Mouse (Mus musculus): ENCODE data around the gene Crtac1. TPM values are rescaled to one million over a fixed set of nuclear protein-coding genes. Genes with fewer than 3 reads are reported as not detected.

Crtac1 gene
- polyA plus RNA-seq, 1 experiment from 2014 or later = 8.1 TPM

DNA sequence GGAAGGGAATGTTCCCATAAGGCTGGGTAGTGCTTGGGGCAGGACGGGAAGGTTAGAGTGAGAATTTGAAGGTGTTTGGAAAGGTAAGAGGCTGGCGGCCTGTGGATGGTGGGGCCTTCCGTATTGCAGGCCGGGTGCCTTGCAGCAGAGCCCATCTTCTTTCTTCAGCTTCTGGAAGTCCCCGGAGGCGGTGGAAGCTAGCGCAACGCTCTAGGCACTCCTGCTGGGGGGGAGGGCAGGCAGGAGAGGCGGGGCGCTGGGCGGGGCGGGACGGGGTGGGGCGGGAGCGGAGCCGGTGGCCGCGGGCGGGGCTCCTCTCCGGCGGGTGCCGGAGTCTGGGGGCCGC lies 176.2 kb downstream of the Crtac1 start:
- WGBS = under 1% methylated on average over 20 of the region's 23 CpGs

DNA sequence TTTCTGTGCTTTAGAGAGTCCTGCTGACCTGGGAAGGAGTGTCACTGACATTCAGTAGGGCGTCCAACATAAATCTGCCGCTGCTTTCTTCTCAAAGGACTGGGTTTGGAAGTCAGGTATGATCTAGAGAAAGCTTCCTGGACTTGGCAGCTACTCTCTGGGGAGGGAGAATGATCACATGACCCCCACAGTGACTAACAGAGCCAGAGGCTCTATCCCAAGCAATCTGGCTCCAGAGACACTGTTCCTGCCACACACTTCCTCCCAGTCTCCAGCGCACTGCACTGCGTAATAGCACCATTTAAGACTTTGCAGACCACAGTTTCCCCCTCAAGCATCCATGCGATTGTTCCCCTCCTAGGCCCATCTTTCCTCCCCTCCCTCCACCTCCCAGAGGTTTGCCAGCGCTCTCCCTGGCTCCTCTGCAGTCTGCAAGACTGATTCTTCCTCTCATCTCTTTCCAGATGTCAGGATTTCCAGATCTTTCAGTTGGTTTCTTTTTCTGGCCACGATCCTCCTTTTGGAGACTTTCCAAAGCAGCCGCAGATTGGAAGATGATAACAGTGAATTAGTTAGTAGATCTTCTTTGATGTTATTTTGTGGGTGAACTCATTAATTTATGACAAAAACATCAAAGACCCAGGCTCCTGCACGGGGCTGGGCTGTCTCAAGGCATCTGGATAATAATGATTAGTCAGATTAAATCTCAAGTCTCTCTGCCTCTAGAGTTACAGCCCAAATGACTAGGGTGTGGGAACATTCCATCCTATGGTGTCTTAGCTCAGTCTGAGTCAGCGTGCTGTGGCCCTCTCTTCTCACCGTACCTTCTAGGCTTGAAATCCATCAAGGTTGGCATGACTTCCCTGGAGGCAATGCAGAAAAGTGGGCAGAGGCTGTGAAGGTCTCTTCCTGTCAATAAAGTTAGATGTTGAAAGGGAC lies 181.3 kb downstream of the Crtac1 start:
- Histone ChIP-seq H3K9me3 (no peaks in the 10 kb centered on the region), H3K4me2 (replicated peaks) (no peak overlapping the region), H3K4me3 (no peak overlapping the region), H3K27ac (replicated peaks) (no peak overlapping the region), H3K4me1 (peaks cover 5% of the 10 kb centered on the region), H3K9ac (replicated peaks) (no peak overlapping the region), H3K27me3 (peaks cover 22% of the 10 kb centered on the region), H3K36me3 (no peaks in the 10 kb centered on the region)
- WGBS = 76% methylated on average over 11 of the region's 11 CpGs
- no peak for ATAC-seq (ENCODE audit: low FRiP score, low read depth)

More for the DNA sequence above, 176.2 kb downstream of the Crtac1 start:
- peak overlapping the region; percentile 56 for H3K4me3 ChIP-seq
- peak overlapping the region; percentile 49; the same call in 1 of the 2 replicates for H3K27ac ChIP-seq (replicated peaks)
- peaks cover 22% of the 10 kb centered on the region for H3K4me1 ChIP-seq
- H3K9me3 ChIP-seq = no peaks in the 10 kb centered on the region
- peaks cover 34% of the 10 kb centered on the region for H3K27me3 ChIP-seq
- H3K36me3 ChIP-seq = no peaks in the 10 kb centered on the region
- H3K4me2 ChIP-seq (replicated peaks) = peak overlapping the region; percentile 83
- ATAC-seq (ENCODE audit: low FRiP score, low read depth) = peak; percentile 74
- peak overlapping the region; percentile 62 for H3K9ac ChIP-seq (replicated peaks)

DNA sequence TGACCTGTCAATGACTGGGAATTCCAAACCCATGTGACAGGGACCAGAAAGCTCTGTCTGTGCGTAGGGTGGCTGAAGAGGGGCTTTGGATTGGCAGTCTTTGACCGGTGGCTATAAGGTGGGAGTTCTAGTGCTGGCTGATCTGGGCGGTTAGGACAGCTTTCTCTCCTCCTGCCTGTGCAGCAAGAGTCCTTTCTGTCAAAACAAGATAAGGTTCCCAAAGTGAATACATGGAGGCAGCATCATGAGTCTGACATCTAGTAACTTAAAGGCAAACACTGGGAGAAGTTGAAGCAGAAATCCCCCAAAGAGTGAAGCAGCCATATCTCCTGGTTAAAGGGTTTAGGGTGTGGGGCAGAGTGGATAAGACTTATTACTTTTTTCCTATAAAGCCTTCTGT lies 184.1 kb downstream of the Crtac1 start, which contains the start of gene Golga7b:
Gene Golga7b (plus strand): TSS at position 56 of the 400 bp plus-strand sequence.
- 86% methylated on average over 3 of the region's 3 CpGs for WGBS
- Histone ChIP-seq H3K9me3 (no peaks in the 10 kb centered on the region), H3K27ac (replicated peaks) (no peak within 1 kb of the TSS), H3K4me3 (no peak within 1 kb of the TSS), H3K27me3 (0 out of 2 replicates have a peak, but pooled peaks cover 4% of the 10 kb centered on the region), H3K9ac (replicated peaks) (no peak within 1 kb of the TSS), H3K36me3 (no peaks in the 10 kb centered on the region), H3K4me1 (no peaks in the 10 kb centered on the region), H3K4me2 (replicated peaks) (no peak within 1 kb of the TSS)
- ATAC-seq (ENCODE audit: low FRiP score, low read depth) = no peak

DNA sequence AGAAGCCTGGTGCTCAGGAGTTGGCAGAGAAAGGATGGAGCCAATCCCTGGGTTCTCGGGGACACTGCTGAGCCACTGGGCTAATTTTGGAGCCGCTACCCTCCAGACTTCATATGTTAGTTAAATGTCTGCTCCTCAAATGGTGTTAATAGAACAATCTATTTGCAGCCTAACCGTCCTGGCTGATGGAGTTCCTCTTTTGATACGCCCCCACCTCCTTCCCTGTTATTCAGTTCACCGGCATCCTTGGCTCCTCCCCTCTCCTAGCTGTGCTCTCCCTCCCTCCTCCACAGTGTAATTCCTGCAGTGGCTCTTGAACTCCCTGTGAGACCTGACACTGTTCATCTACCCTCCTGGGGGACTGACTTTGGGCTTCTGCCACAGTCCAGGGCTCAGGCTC lies 185.0 kb downstream of the Crtac1 start:
- H3K9me3 ChIP-seq = no peaks in the 10 kb centered on the region
- H3K36me3 ChIP-seq = no peaks in the 10 kb centered on the region
- H3K27ac ChIP-seq (replicated peaks) = no peak overlapping the region
- no peak overlapping the region for H3K4me3 ChIP-seq
- no peak overlapping the region for H3K4me2 ChIP-seq (replicated peaks)
- ATAC-seq (ENCODE audit: low FRiP score, low read depth) = no peak
- WGBS = 51% methylated on average over 5 of the region's 5 CpGs
- H3K27me3 ChIP-seq = 0 out of 2 replicates have a peak, but pooled peaks cover 4% of the 10 kb centered on the region
- no peak overlapping the region for H3K9ac ChIP-seq (replicated peaks)
- no peaks in the 10 kb centered on the region for H3K4me1 ChIP-seq

DNA sequence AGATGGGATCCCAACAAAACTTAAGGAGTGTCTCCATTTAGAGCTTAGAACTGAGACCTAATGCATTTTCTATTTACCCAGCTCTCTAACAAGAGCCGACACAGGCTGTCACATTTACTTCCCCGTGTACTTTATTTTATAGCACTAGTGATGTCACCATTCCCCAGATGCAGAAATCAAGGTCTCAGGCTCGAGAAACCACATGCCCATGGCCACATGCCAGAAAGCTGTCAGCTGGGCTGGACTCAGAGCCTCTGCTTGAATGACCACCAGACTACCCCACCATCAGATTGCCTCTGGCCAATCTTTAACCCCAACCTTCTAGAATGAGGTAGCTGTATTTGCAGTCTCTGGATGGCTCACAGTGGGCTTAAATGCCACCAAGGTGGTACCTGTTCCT lies 188.2 kb downstream of the Crtac1 start:
- 0 out of 2 replicates have a peak, but pooled peaks cover 3% of the 10 kb centered on the region for H3K4me1 ChIP-seq
- no peak overlapping the region for H3K9ac ChIP-seq (replicated peaks)
- H3K27me3 ChIP-seq = 0 out of 2 replicates have a peak, but pooled peaks cover 4% of the 10 kb centered on the region
- no peaks in the 10 kb centered on the region for H3K9me3 ChIP-seq
- no peak overlapping the region for H3K4me3 ChIP-seq
- H3K27ac ChIP-seq (replicated peaks) = no peak overlapping the region
- 78% methylated on average over 3 of the region's 3 CpGs for WGBS
- ATAC-seq (ENCODE audit: low FRiP score, low read depth) = no peak
- no peaks in the 10 kb centered on the region for H3K36me3 ChIP-seq
- H3K4me2 ChIP-seq (replicated peaks) = no peak overlapping the region

DNA sequence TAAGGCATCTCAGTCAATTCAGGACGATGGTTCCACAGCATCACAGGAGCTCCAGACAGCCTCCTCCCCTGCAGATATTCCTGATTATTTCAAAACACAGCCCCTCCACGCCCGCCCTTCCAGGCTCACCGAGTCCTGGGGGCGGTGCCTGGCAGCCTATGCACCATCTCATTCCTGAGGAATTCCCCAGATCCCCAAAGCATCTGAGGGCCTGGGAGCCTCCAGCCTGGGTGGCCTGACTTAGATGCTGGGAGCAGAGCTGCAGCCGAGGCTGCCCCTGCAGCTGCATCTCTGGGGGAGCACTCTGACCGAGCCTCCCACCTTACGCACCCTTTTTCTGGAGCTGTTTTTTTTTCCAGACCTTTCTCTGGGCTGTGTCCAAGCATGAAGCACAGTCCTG lies 190.7 kb downstream of the Crtac1 start:
- H3K27me3 ChIP-seq = no peaks in the 10 kb centered on the region
- H3K27ac ChIP-seq (replicated peaks) = no peak overlapping the region
- 56% methylated on average over 8 of the region's 8 CpGs for WGBS
- H3K4me1 ChIP-seq = peaks cover 8% of the 10 kb centered on the region
- ATAC-seq (ENCODE audit: low FRiP score, low read depth) = no peak
- no peak overlapping the region for H3K9ac ChIP-seq (replicated peaks)
- no peaks in the 10 kb centered on the region for H3K36me3 ChIP-seq
- H3K9me3 ChIP-seq = no peaks in the 10 kb centered on the region
- no peak overlapping the region for H3K4me3 ChIP-seq
- no peak overlapping the region for H3K4me2 ChIP-seq (replicated peaks)

DNA sequence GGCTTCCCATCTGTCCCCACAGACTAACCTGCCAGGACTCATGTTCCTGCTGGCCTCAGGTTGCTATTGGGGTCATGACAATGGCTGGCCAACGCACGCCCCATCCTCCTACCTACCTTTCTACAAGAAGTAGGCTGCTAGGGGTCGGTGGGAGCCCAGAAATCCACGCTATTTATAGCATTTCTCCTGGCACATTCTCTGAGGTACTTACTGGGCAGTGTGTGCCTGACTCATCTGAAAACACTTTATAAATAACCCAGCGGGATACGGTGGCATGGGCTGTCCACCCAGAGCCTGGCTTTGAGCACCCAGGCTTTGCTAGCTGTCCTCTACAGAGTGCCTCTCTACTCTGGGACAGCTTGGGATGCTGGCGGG lies 193.3 kb downstream of the Crtac1 start:
- Histone ChIP-seq H3K9me3 (no peaks in the 10 kb centered on the region), H3K27me3 (no peaks in the 10 kb centered on the region), H3K4me3 (no peak overlapping the region), H3K36me3 (no peaks in the 10 kb centered on the region), H3K9ac (replicated peaks) (no peak overlapping the region), H3K27ac (replicated peaks) (peak overlapping the region; percentile 61), H3K4me2 (replicated peaks) (no peak overlapping the region), H3K4me1 (peaks cover 8% of the 10 kb centered on the region)
- 66% methylated on average over 7 of the region's 7 CpGs for WGBS
- no peak for ATAC-seq (ENCODE audit: low FRiP score, low read depth)

DNA sequence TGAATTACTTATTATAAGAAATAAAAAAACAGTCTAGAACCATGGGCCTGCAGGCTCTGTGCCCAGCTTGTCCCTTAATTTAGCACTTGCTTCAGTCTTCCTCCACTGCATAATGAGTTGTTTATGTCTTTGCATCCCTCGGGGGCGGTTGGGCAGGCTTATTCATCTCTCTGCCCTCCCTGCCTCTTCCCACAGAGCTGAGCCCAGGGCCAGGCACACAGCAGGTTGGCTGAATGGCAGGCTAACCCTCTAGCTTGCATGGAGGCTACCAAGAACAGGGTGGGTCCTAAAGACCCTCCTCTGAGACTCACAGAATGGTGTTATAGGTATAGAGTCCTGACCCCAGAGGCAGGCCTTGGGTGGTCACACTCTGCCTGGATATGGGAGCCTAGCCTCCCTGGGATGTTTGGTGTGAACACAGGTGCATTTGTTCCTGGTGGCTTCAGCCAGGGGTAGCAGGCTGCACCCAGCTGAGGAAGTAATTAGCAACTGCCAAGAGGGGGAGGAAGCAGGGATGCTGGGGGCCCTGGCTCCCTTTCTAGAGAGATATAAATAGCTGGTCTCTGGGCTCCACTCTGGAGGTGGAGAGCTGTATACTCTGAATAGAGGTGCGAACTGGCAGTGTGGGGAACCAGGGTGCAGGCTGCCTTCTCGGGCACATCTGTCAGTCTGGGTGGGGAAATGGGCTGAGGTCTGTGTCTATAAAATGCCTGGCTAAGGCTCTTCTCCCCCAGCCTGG lies 193.8 kb downstream of the Crtac1 start:
- Histone ChIP-seq H3K27me3 (no peaks in the 10 kb centered on the region), H3K9me3 (no peaks in the 10 kb centered on the region), H3K4me1 (peaks cover 8% of the 10 kb centered on the region), H3K27ac (replicated peaks) (peak overlapping the region; percentile 61), H3K36me3 (no peaks in the 10 kb centered on the region), H3K4me2 (replicated peaks) (no peak overlapping the region), H3K4me3 (no peak overlapping the region), H3K9ac (replicated peaks) (no peak overlapping the region)
- WGBS = 32% methylated on average over 4 of the region's 4 CpGs
- ATAC-seq (ENCODE audit: low FRiP score, low read depth) = peak; percentile 56; the same call in 1 of the 2 replicates

Small RNA genes lying within 50 kb of the gene (microRNA-seq; reads per million reads assigned to microRNA genes)
- gene Gm26339 (not detected), gene Mir3085 (1.2 reads per million)

Other genes starting within 250 kb of the Crtac1 start
- not detected in 2 replicates for gene Sfrp5, start 229.5 kb downstream of the Crtac1 start, polyA plus RNA-seq (2016; fragmentation: Nextera tagmentation; extraction: Ambion mirVana)
- 7.7 and 8.8 TPM in 2 replicates for gene Golga7b, start 184.2 kb downstream of the Crtac1 start, polyA plus RNA-seq (2016; fragmentation: Nextera tagmentation; extraction: Ambion mirVana)
- 22.5 and 26.0 TPM in 2 replicates for gene R3hcc1l, start 87.0 kb upstream of the Crtac1 start, polyA plus RNA-seq (2016; fragmentation: Nextera tagmentation; extraction: Ambion mirVana)
- 0.13 and 0.16 TPM in 2 replicates for gene Loxl4, start 181.0 kb upstream of the Crtac1 start, polyA plus RNA-seq (2016; fragmentation: Nextera tagmentation; extraction: Ambion mirVana)